Mouse (Mus musculus) liver, embryonic 13.5 days (tissue): ENCODE results near the gene Fat2. TPM values are rescaled to one million over a fixed set of nuclear protein-coding genes. Genes with fewer than 3 reads are reported as not detected.

ENCODE experiments used
- ATAC-seq: fragments of 200-750 bp; cut with Nextera tagmentation; 2 replicates; pipeline ENCODE4 v1.8.0; 2017; ENCODE audit warnings: low read depth, mild to moderate bottlenecking, moderate number of reproducible peaks, moderate library complexity
- DNase-seq: peaks from one replicate; pipeline ENCODE4 v3.0.0; 2022
- H3K27ac ChIP-seq: fragments of 300-500 bp; sonication (generic); 2 replicates; pipeline ENCODE4 v1.5.1; 2015; ENCODE audit warnings: moderate library complexity, mild to moderate bottlenecking, inconsistent platforms
- H3K27me3 ChIP-seq: fragments of 300-500 bp; sonication (generic); 2 replicates; pipeline ENCODE4 v1.6.1; 2015; ENCODE audit warnings: mild to moderate bottlenecking, inconsistent platforms
- H3K36me3 ChIP-seq: fragments of 300-500 bp; sonication (generic); 2 replicates; pipeline ENCODE4 v1.6.1; 2015; ENCODE audit warnings: mild to moderate bottlenecking, inconsistent platforms
- H3K4me1 ChIP-seq: fragments of 300-500 bp; sonication (generic); replicated peaks from 2 replicates; pipeline ENCODE4 v1.6.1; 2015; ENCODE audit warnings: inconsistent platforms
- H3K4me2 ChIP-seq: fragments of 300-500 bp; sonication (generic); 2 replicates; pipeline ENCODE4 v1.6.1; 2015; ENCODE audit warnings: inconsistent platforms, mild to moderate bottlenecking, moderate library complexity
- H3K4me3 ChIP-seq: fragments of 300-500 bp; sonication (generic); replicated peaks from 2 replicates; pipeline ENCODE4 v1.5.1; 2015; ENCODE audit warnings: mild to moderate bottlenecking, inconsistent platforms
- H3K9ac ChIP-seq: fragments of 300-500 bp; sonication (generic); 2 replicates; pipeline ENCODE4 v1.6.1; 2015; ENCODE audit warnings: mild to moderate bottlenecking, inconsistent platforms
- H3K9me3 ChIP-seq: fragments of 300-500 bp; sonication (generic); replicated peaks from 2 replicates; pipeline ENCODE4 v1.6.1; 2016; ENCODE audit warnings: inconsistent platforms
- WGBS: fragments of 180-500 bp; shearing (Covaris S2); methylation state at CpG from one replicate; pipeline ENCODE4 v1.1.7; 2015; ENCODE audit not compliant: insufficient replicate concordance; 5-methylcytosine and 5-hydroxymethylcytosine counted together
- polyA plus RNA-seq: library from polyadenylated mRNA; unstranded; fragments of >200 nt; fragmentation: Nextera tagmentation; extraction: Ambion mirVana; gene quantifications from 2 replicates; pipeline ENCODE4 v1.2.1, GENCODE M21; 2015

The Fat2 gene
- polyA plus RNA-seq, 1 experiment from 2014 or later = not detected

DNA sequence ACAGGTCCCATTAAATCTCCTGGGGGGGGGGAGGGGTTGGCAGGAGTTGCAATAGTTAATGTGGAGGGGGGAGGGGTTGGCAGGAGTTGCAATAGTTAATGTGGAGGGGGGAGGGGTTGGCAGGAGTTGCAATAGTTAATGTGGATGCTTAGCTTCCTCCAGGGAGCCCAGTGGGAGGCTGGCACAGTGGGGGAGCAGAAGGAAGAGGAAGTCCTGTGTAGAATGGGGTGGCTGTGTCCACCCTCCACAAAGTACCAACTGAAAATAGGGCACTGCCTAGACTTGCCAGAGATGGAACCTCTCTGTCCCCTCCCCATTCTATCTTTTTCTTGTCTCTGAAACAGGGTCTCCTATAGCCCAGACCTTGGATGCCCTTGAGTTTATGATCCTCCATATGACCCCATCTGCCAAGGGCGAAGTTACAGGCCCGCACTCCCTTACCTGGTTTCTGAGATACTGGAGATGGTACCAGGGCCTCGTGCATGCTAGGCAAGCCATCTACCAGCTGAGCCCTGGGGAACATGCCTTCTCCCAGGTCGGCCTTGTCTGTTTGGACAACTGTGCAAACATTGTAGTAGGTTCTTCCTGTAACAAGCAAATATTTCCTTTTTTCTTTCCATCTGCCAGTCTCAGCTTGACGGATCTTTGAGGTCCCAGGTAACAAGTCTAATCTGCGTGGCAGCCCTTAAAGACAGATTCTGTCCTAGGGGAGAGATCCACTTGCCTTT lies 126.6 kb downstream of the Fat2 start:
- Histone ChIP-seq H3K4me1 (peaks cover 69% of the 10 kb centered on the region), H3K27ac (peak overlapping the region; percentile 76; the same call in 1 of the 2 replicates), H3K9me3 (no peaks in the 10 kb centered on the region), H3K9ac (no peak overlapping the region), H3K36me3 (peaks cover 13% of the 10 kb centered on the region; the same call in 1 of the 2 replicates), H3K27me3 (no peaks in the 10 kb centered on the region), H3K4me3 (no peak overlapping the region), H3K4me2 (peak overlapping the region; percentile 33)
- ATAC-seq (peak; percentile 21; the same call in 1 of the 2 replicates), DNase-seq (no peak)
- WGBS = 59% methylated on average over 6 of the region's 6 CpGs

DNA sequence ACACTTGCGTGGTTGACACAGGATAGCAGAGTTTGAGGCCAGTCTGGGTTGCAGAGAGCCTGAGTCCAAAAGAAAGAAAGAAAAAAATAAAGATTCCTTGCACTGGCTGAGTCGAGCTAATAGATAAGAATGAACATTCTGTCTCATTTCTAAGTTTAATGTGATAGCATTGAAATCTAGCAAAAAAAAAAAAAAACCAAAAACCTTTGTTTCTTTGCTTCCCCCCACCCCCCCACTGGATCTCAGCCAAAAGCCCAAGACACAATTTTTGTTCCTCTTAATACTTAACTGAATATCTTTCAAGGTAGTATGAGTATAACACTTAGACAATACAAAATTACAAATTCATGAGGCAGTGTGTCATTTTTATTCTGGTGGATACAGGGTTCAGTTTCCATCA lies 127.3 kb downstream of the Fat2 start:
- no peak for DNase-seq
- no peak overlapping the region for H3K4me3 ChIP-seq
- H3K4me2 ChIP-seq = peak overlapping the region; percentile 38; the same call in 1 of the 2 replicates
- no peak for ATAC-seq
- peaks cover 64% of the 10 kb centered on the region for H3K4me1 ChIP-seq
- H3K27ac ChIP-seq = peak overlapping the region; percentile 76
- no peak overlapping the region for H3K9ac ChIP-seq
- 39% methylated on average over 2 of the region's 2 CpGs for WGBS
- no peaks in the 10 kb centered on the region for H3K27me3 ChIP-seq
- H3K36me3 ChIP-seq = peaks cover 6% of the 10 kb centered on the region; the same call in 1 of the 2 replicates
- no peaks in the 10 kb centered on the region for H3K9me3 ChIP-seq

DNA sequence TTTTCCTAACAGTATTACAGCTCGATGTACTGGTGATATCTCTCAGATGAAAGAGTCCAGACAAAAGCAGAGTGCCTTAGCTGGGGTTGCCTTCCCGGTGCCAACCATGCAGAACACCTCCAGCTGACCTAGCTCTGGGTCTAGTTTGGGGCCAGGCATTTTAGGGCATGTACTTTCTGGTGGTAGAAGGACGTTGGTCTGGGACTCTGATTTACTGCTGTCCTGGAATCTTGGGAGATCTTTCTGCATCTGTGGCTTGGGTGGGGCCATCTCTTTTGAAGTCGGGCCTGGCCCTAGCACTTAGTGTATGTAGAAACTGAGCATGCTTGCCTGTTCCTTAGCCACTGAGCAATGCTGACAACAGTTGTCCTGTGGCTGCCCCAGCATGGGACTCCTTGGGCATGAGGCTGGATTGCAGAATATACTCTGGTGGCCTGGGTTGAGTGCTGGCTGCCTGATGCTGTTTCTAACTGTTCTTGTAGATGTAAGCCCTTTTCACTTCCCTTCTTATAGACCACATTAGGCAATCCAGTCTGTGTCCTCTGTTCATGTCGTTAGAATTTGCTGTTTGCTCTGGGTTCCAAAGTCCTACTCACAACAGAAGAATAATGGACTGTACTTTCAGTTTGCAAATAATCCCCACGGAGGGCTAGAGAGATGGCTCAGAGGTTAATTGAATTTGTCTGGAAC lies 128.2 kb downstream of the Fat2 start:
- ATAC-seq (peak; percentile 13; the same call in 1 of the 2 replicates), DNase-seq (no peak)
- H3K9ac ChIP-seq = no peak overlapping the region
- peak overlapping the region; percentile 76 for H3K27ac ChIP-seq
- 0 out of 2 replicates have a peak, but pooled peaks cover 3% of the 10 kb centered on the region for H3K36me3 ChIP-seq
- peak overlapping the region; percentile 38 for H3K4me2 ChIP-seq
- H3K9me3 ChIP-seq = no peaks in the 10 kb centered on the region
- no peaks in the 10 kb centered on the region for H3K27me3 ChIP-seq
- WGBS = 47% methylated on average over 6 of the region's 6 CpGs
- no peak overlapping the region for H3K4me3 ChIP-seq
- H3K4me1 ChIP-seq = peaks cover 55% of the 10 kb centered on the region

DNA sequence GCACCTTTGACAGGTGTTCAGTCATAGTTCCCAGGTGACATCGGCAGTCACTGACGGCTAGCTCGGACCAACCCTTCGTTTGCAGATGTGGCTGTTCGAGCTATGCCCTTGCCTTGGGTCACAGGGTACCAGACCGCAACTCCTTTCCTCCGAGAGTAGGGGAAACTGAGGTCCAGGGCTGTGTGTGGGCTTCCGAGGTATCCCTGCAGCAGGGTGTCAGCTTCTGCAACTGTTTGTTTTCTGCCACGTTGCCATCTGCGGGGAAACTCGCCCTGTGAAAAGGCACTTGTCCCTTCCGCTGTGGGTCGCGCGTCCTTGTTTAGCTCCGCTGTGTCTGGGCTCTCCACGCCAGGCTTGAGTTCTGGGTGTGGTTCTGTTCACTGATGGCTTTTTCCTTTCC lies 131.8 kb downstream of the Fat2 start:
- no peaks in the 10 kb centered on the region for H3K27me3 ChIP-seq
- DNase-seq = no peak

DNA sequence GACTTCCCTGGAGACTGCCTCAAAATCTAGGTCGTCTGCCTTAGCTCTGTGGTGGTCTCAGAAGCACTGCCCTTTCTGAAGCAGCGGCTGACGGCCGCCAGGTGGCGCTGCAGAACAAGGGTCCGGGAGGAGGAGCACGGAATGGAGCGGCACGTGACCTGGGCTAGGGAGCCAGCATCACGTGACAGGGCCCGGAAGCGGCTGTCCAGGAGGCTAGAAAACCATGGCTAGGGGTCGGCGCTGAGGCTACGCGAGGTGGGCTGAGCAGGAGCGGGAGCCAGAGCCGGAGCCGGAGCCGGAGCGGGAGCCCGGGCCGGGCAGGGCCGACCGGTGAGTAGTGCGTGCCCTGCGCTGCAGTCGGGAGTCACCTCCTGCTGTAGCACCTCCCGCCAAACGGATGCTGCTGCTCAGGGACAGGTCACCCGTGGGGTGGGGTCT lies 132.2 kb downstream of the Fat2 start, which contains the start of gene Slc36a1:
Gene Slc36a1 (plus strand): TSS at position 192 of the 438 bp plus-strand sequence.
- Histone ChIP-seq H3K4me3 (peak within 1 kb of the TSS; percentile 87), H3K27ac (no peak within 1 kb of the TSS), H3K4me1 (peaks cover 27% of the 10 kb centered on the region), H3K9me3 (no peaks in the 10 kb centered on the region), H3K27me3 (no peaks in the 10 kb centered on the region), H3K36me3 (0 out of 2 replicates have a peak, but pooled peaks cover 3% of the 10 kb centered on the region), H3K4me2 (peak within 1 kb of the TSS; percentile 91), H3K9ac (peak within 1 kb of the TSS; percentile 84)
- under 1% methylated on average over 31 of the region's 31 CpGs for WGBS
- DNase-seq (peak; percentile 89), ATAC-seq (peak; percentile 79)

More for the DNA sequence above, 131.8 kb downstream of the Fat2 start:
- WGBS = 1% methylated on average over 17 of the region's 17 CpGs
- peak overlapping the region; percentile 84 for H3K9ac ChIP-seq
- ATAC-seq = peak; percentile 54
- peak overlapping the region; percentile 87 for H3K4me3 ChIP-seq
- H3K27ac ChIP-seq = no peak overlapping the region
- H3K9me3 ChIP-seq = no peaks in the 10 kb centered on the region
- 0 out of 2 replicates have a peak, but pooled peaks cover 3% of the 10 kb centered on the region for H3K36me3 ChIP-seq
- H3K4me1 ChIP-seq = peaks cover 29% of the 10 kb centered on the region
- peak overlapping the region; percentile 91 for H3K4me2 ChIP-seq

Other genes starting within 250 kb of the Fat2 start
- gene Gm2a, start 238.4 kb downstream of the Fat2 start, polyA plus RNA-seq = 9.6 and 10.6 TPM in 2 replicates
- gene Slc36a3, start 184.9 kb downstream of the Fat2 start, polyA plus RNA-seq = not detected in 2 replicates
- gene Slc36a2, start 151.5 kb downstream of the Fat2 start, polyA plus RNA-seq = 9.2 and 10.0 TPM in 2 replicates
- 1.4 and 1.8 TPM in 2 replicates for gene Slc36a1, start 132.2 kb downstream of the Fat2 start, polyA plus RNA-seq
- gene Sparc, start 86.6 kb upstream of the Fat2 start, polyA plus RNA-seq = 150 and 155 TPM in 2 replicates
- gene Atox1, start 124.7 kb upstream of the Fat2 start, polyA plus RNA-seq = 184 and 205 TPM in 2 replicates
- gene G3bp1, start 133.1 kb upstream of the Fat2 start, polyA plus RNA-seq = 96.5 and 114 TPM in 2 replicates